Comparison of ENCODE assay signal across 9 mouse cellular contexts in genomic region chr6:37439676-37440490, GRCm38 (mm10). TPM values are rescaled to one million over a fixed set of nuclear protein-coding genes. Genes with fewer than 3 reads are reported as not detected.
DNase-seq lines count a peak whose midpoint lies in the region; ATAC-seq and TF ChIP-seq lines count a peak whose summit lies in the region.
"Had no signal": no experiment of that assay in that cellular context is flagged by ENCODE, and none has a peak within 500 bp of the region (broad histone marks: within the 10 kb centered on the region; RNA-seq: fewer than 3 reads in every experiment).

No protein-coding gene starts in this region.

- H3K4me1 ChIP-seq in kidney, adult 2 months (ENCODE audit: control insufficient read depth, insufficient read depth, low read length): peaks cover 25% of the 10 kb centered on the region
- peaks cover 32% of the 10 kb centered on the region for H3K4me1 ChIP-seq in embryonic facial prominence, embryonic 14.5 days (ENCODE audit: control insufficient read depth, insufficient read depth, low read length)
- 0 out of 2 replicates have a peak, but pooled peaks cover 5% of the 10 kb centered on the region for H3K4me1 ChIP-seq in intestine, postnatal 0 days (replicated peaks; ENCODE audit: control insufficient read depth, insufficient read depth, low read length)
- peaks cover 33% of the 10 kb centered on the region for H3K4me1 ChIP-seq in midbrain, embryonic 10.5 days

- peak; percentile 54 for DNase-seq in kidney, adult 2 months
- no peak for DNase-seq in kidney, adult 11 months
- DNase-seq in embryonic facial prominence, embryonic 14.5 days (ENCODE audit: low spot score): peak; percentile 73
- peak; percentile 14 for DNase-seq in midbrain, embryonic 10.5 days (ENCODE audit: low spot score)
- DNase-seq in frontal cortex, postnatal 10 days (ENCODE audit: low spot score in 2 of 2): no peak
- DNase-seq in c-Kit-positive CD71-positive TER-119-positive erythroid progenitor cells, embryonic 14.5 days (ENCODE audit: low spot score): no peak

- WGBS in kidney, adult 2 months: 28% methylated on average over 13 of the region's 13 CpGs
- 25% methylated on average over 13 of the region's 13 CpGs for WGBS in embryonic facial prominence, embryonic 14.5 days
- 54% methylated on average over 13 of the region's 13 CpGs for WGBS in intestine, postnatal 0 days
- 60% methylated on average over 13 of the region's 13 CpGs for WGBS in midbrain, embryonic 10.5 days

- H3K9ac ChIP-seq in embryonic facial prominence, embryonic 14.5 days (ENCODE audit: low read depth, low read length): peak overlapping the region; percentile 92
- H3K9ac ChIP-seq in intestine, postnatal 0 days (ENCODE audit: low read depth, low read length): no peak overlapping the region

- peak overlapping the region; percentile 90 for H3K4me2 ChIP-seq in embryonic facial prominence, embryonic 14.5 days (ENCODE audit: low read depth, low read length)
- peak overlapping the region; percentile 73 for H3K4me2 ChIP-seq in intestine, postnatal 0 days (replicated peaks; ENCODE audit: low read depth)

- peak overlapping the region; percentile 87 for H3K4me3 ChIP-seq in kidney, adult 2 months (ENCODE audit: insufficient read depth, low read depth, low read length)
- H3K4me3 ChIP-seq in embryonic facial prominence, embryonic 14.5 days (ENCODE audit: low read depth, low read length): peak overlapping the region; percentile 89
- H3K4me3 ChIP-seq in intestine, postnatal 0 days (ENCODE audit: low read depth, low read length): peak overlapping the region; percentile 66
- H3K4me3 ChIP-seq in midbrain, embryonic 10.5 days: peak overlapping the region; percentile 65

- no peak for ATAC-seq in embryonic facial prominence, embryonic 14.5 days (ENCODE audit: low read depth)
- ATAC-seq in intestine, postnatal 0 days: no peak
- ATAC-seq in activated CD4-positive, CD25-positive, alpha-beta regulatory T cell, adult 4 months: no peak
- ATAC-seq: Patski had no signal

- H3K36me3 ChIP-seq in kidney, adult 2 months (ENCODE audit: control insufficient read depth, insufficient read depth, low read length): no peaks in the 10 kb centered on the region
- peaks cover 21% of the 10 kb centered on the region for H3K36me3 ChIP-seq in embryonic facial prominence, embryonic 14.5 days (ENCODE audit: control insufficient read depth, insufficient read depth, low read length)
- no peaks in the 10 kb centered on the region; the same call in 1 of the 2 replicates for H3K36me3 ChIP-seq in intestine, postnatal 0 days (ENCODE audit: control insufficient read depth, insufficient read depth)
- no peaks in the 10 kb centered on the region for H3K36me3 ChIP-seq in midbrain, embryonic 10.5 days

- TF ChIP-seq CTCF in kidney, adult 2 months (conservative IDR thresholded peaks at IDR 0.05; ENCODE audit: insufficient read depth, insufficient read length, low read depth, low read length): no peak
- 0 out of 2 replicates have a peak, but pooled peaks have one; percentile 3 for TF ChIP-seq CTCF in intestine, postnatal 0 days (IDR thresholded peaks at IDR 0.05; ENCODE audit: low read depth)

- H3K27me3 ChIP-seq in kidney, adult 2 months (replicated peaks; ENCODE audit: control insufficient read depth, insufficient read depth, low read length): no peaks in the 10 kb centered on the region
- no peaks in the 10 kb centered on the region for H3K27me3 ChIP-seq in embryonic facial prominence, embryonic 14.5 days (replicated peaks; ENCODE audit: control insufficient read depth, insufficient read depth, low read length)
- no peaks in the 10 kb centered on the region for H3K27me3 ChIP-seq in intestine, postnatal 0 days (replicated peaks; ENCODE audit: control insufficient read depth, insufficient read depth, low read length)
- no peaks in the 10 kb centered on the region for H3K27me3 ChIP-seq in midbrain, embryonic 10.5 days (ENCODE audit: low read depth, poor library complexity, severe bottlenecking)
- H3K27me3 ChIP-seq: Patski had no signal

- H3K27ac ChIP-seq in kidney, adult 2 months (ENCODE audit: insufficient read depth, low read depth, low read length): peak overlapping the region; percentile 61
- H3K27ac ChIP-seq in embryonic facial prominence, embryonic 14.5 days (replicated peaks; ENCODE audit: low read depth, low read length): peak overlapping the region; percentile 91
- H3K27ac ChIP-seq in intestine, postnatal 0 days (ENCODE audit: low read depth, low read length): peak overlapping the region; percentile 75; the same call in 1 of the 2 replicates
- peak overlapping the region; percentile 55; the same call in 1 of the 2 replicates for H3K27ac ChIP-seq in midbrain, embryonic 10.5 days (replicated peaks)

- no peak for TF ChIP-seq POLR2A in kidney, adult 2 months (IDR thresholded peaks at IDR 0.05; ENCODE audit: low read depth, low read length)

- H3K9me3 ChIP-seq in embryonic facial prominence, embryonic 14.5 days (ENCODE audit: control insufficient read depth, low read length): no peaks in the 10 kb centered on the region
- no peaks in the 10 kb centered on the region for H3K9me3 ChIP-seq in intestine, postnatal 0 days (ENCODE audit: control insufficient read depth)
- H3K9me3 ChIP-seq in midbrain, embryonic 10.5 days (replicated peaks): 0 out of 2 replicates have a peak, but pooled peaks cover under 1% of the 10 kb centered on the region

RNA-seq across cellular contexts. Expression of gene Creb3l2, which starts 2.1 kb away (rescaled TPM):
- polyA plus RNA-seq in kidney, adult 2 months (2012; rRNA removed): 23.3 and 25.0 TPM in 2 replicates
- polyA plus RNA-seq in embryonic facial prominence, embryonic 14.5 days (2014; fragmentation: Nextera tagmentation; extraction: Ambion mirVana): 34.5 and 35.3 TPM in 2 replicates
- polyA plus RNA-seq in intestine, postnatal 0 days (2015; fragmentation: Nextera tagmentation; extraction: Ambion mirVana): 9.9 and 10.0 TPM in 2 replicates
- polyA plus RNA-seq in midbrain, embryonic 10.5 days (2016; fragmentation: Nextera tagmentation; extraction: Ambion mirVana): 5.2 and 6.1 TPM in 2 replicates
- polyA plus RNA-seq in activated CD4-positive, CD25-positive, alpha-beta regulatory T cell, adult 4 months (2017; shearing (Covaris generic)): 1 to 10 TPM; 3.0 to 3.6 TPM

Comparison
In these comparisons a context has a peak if more than half of its experiments do, and no peak if none do; other contexts are left out.
1. DNase-seq: peak in kidney, adult 2 months (single experiment), embryonic facial prominence, embryonic 14.5 days (single experiment) and midbrain, embryonic 10.5 days (single experiment); none in kidney, adult 11 months (single experiment), frontal cortex, postnatal 10 days (0 of 2) and c-Kit-positive CD71-positive TER-119-positive erythroid progenitor cells, embryonic 14.5 days (single experiment).
2. Peak in every context shown above with its lines, with median percentiles within 50 percentile points of each other: H3K27ac ChIP-seq and H3K4me3 ChIP-seq.